Mouse (Mus musculus): ENCODE measurements around the gene Tpcn2. TPM values are rescaled to one million over a fixed set of nuclear protein-coding genes. Genes with fewer than 3 reads are reported as not detected.

The Tpcn2 gene
- polyA plus RNA-seq, 1 experiment from 2014 or later, result 9.1 TPM

DNA sequence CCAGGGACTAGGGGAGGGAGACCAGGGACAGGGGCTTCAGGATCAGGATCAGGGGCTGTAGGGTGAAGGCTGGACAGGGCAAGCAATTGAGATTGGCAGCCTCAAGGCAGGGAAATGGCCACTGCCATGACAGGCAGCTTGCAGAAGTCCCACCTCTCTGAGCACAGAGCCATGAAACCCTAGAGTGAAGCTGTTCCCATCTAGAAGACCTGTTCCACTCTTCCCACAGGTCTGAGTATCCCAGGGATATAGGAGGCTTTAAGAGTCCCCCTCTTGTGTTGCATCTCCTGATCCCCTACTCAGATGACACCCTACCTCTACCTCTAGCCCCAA, 17.2 kb upstream of the Tpcn2 start:
- Histone ChIP-seq H3K9me3 (ENCODE audit: control insufficient read depth, low read length) (no peaks in the 10 kb centered on the region), H3K9ac (ENCODE audit: low read depth, low read length) (no peak overlapping the region), H3K4me3 (ENCODE audit: low read length) (no peak overlapping the region), H3K36me3 (ENCODE audit: control insufficient read depth, insufficient read depth, low read length) (no peaks in the 10 kb centered on the region), H3K27me3 (replicated peaks; ENCODE audit: control insufficient read depth, insufficient read depth, low read length) (no peaks in the 10 kb centered on the region), H3K27ac (ENCODE audit: low read length) (no peak overlapping the region), H3K4me2 (ENCODE audit: low read depth, low read length) (no peak overlapping the region), H3K4me1 (ENCODE audit: control insufficient read depth, insufficient read depth, low read length) (peaks cover 38% of the 10 kb centered on the region)
- no peak for ATAC-seq

DNA sequence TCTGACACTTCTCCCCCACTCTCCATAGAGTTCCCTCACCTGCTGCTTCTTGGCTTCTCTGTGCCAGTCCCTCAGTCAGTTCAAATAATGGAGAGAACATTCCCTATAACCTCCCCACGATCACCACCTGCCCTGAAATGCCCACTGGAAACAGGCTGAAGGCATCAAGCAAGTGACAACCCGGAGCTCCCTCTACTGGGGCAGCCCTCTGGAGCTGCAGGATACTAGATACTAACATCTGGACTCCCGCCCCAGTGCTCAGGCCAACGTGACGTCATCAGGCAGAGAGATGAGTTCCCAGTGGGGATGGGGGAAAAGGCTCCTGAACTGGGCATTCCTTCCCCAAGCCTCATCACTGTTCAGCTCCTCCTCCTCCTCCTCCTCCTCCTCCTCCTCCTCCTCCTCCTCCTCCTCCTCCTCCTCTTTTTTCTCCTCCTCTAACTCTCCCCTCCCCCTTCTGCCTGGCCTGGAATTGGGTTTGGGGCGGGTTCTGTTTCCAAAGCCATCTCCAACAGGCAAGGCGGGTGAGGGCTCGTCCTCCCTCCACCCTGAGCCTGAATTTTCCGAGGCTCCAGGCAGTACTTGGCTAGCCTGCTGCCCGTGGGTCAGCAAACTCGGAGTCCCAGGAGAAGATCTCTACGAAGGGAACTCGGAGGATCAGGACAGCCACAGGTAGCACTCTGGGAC, 16.7 kb upstream of the Tpcn2 start, which contains the start of gene Mrgprf:
Gene Mrgprf, plus strand, starts transcription at position 508 of the 687 bp plus-strand sequence.
- no peak within 1 kb of the TSS for H3K4me3 ChIP-seq (ENCODE audit: low read length)
- no peak within 1 kb of the TSS for H3K27ac ChIP-seq (ENCODE audit: low read length)
- H3K9ac ChIP-seq (ENCODE audit: low read depth, low read length), result no peak within 1 kb of the TSS
- no peaks in the 10 kb centered on the region for H3K36me3 ChIP-seq (ENCODE audit: control insufficient read depth, insufficient read depth, low read length)
- ATAC-seq, result no peak
- no peaks in the 10 kb centered on the region for H3K27me3 ChIP-seq (replicated peaks; ENCODE audit: control insufficient read depth, insufficient read depth, low read length)
- peaks cover 38% of the 10 kb centered on the region for H3K4me1 ChIP-seq (ENCODE audit: control insufficient read depth, insufficient read depth, low read length)
- H3K4me2 ChIP-seq (ENCODE audit: low read depth, low read length), result no peak within 1 kb of the TSS
- 39% methylated on average over 13 of the region's 13 CpGs for WGBS
- H3K9me3 ChIP-seq (ENCODE audit: control insufficient read depth, low read length), result no peaks in the 10 kb centered on the region

DNA sequence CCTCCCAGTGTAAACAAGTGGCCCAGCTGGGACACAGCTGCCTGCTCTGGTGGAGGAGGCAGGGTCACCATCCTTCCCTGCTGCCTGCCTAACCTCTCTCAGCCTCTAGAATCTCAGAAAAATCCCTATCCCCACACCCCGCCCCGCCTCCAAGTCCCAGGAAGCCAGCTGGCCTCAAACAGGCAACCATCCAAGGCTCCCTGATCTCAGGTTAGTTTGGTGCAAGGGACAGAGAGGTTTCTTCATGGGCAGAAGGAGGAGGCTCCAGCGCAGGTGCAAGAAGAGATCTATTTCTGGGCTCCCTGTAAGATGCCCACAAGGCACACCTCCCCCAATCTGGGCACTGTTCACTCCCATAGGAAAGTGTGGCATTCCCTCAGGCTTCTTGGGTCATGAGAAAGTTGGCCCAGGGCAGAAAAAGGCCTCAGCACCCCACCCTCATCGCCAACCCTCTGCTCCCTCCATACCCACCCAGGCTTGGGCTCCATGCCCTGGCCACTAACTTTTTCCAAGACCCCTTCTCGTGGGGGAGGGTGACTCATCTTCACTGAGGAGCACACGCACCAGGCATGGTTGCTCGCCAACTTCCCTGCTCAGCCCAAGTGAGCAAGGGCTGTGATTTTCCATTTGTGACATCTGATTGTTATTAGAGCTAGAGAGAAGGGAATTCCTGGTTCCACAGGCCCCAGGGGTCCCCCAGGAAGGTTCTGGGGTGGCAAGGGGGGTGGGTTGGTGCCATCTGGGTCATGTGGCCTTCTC, 15.9 kb upstream of the Tpcn2 start:
- Histone ChIP-seq H3K4me3 (ENCODE audit: low read length) (no peak overlapping the region), H3K27ac (ENCODE audit: low read length) (no peak overlapping the region), H3K9ac (ENCODE audit: low read depth, low read length) (no peak overlapping the region), H3K4me2 (ENCODE audit: low read depth, low read length) (no peak overlapping the region), H3K9me3 (ENCODE audit: control insufficient read depth, low read length) (no peaks in the 10 kb centered on the region), H3K36me3 (ENCODE audit: control insufficient read depth, insufficient read depth, low read length) (no peaks in the 10 kb centered on the region), H3K4me1 (ENCODE audit: control insufficient read depth, insufficient read depth, low read length) (peaks cover 38% of the 10 kb centered on the region), H3K27me3 (replicated peaks; ENCODE audit: control insufficient read depth, insufficient read depth, low read length) (no peaks in the 10 kb centered on the region)
- ATAC-seq, result no peak
- WGBS, result 63% methylated on average over 7 of the region's 7 CpGs

DNA sequence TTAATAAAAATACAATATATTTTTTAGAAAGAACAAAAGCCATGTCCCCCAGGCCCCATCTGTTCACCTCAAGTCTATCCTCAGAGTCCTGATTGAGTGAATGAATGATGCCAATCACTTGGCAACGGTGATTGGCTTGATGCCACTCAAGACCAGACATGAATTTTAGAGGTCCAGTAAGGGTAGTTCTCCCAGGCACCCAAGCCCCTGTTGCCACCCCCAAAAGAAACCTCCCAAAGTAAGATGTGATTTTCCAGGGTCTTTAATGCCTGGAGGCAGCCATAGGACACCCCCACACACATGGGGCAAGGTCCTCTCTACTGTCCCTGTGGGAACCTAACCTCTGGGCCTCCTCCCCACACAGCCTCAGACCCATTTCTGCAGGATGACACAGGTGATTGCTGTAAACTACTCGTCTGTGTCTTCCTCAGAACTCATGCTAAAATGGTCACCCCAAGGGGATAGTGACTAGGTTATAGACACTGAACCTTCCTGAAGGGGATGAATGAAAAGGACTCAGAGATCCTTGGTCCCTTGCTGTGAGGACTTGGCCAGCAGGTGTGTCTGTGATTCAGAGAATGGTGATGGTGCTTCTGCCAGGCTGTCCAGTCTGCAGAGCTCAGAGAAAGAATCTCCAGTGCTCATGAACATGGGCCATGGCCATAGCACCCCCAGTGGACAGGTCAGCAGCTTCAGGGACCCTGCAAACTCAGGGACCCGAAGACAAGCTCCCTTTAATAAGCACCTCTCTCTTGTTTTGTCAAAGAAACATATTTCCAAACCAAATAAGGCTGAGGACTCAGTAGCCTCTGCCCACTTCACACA, 15.1 kb upstream of the Tpcn2 start:
- WGBS, result 62% methylated on average over 3 of the region's 3 CpGs
- Histone ChIP-seq H3K4me2 (ENCODE audit: low read depth, low read length) (no peak overlapping the region), H3K9me3 (ENCODE audit: control insufficient read depth, low read length) (no peaks in the 10 kb centered on the region), H3K9ac (ENCODE audit: low read depth, low read length) (no peak overlapping the region), H3K36me3 (ENCODE audit: control insufficient read depth, insufficient read depth, low read length) (no peaks in the 10 kb centered on the region), H3K27me3 (replicated peaks; ENCODE audit: control insufficient read depth, insufficient read depth, low read length) (no peaks in the 10 kb centered on the region), H3K27ac (ENCODE audit: low read length) (no peak overlapping the region), H3K4me1 (ENCODE audit: control insufficient read depth, insufficient read depth, low read length) (peaks cover 38% of the 10 kb centered on the region), H3K4me3 (ENCODE audit: low read length) (no peak overlapping the region)
- no peak for ATAC-seq

DNA sequence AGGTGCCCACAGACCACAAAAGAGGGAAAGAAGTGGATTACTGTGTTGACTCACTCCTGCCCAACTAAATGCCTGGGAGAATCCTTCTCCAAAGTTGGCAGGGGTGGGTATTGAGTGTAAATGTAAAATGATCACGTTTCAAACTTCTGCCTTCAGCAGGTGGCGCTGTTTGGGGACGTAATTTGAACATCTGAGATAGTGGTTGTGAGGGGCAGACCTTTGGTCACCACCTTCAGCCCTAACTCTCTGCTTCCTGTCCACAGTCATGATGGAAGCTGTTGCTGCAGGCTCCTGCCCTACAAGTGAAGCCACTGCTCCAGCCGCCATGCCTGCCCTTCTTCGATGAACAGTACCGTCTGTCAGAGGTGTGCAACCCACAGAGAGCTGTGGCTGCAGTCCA, 10.0 kb upstream of the Tpcn2 start:
- Histone ChIP-seq H3K4me1 (ENCODE audit: control insufficient read depth, insufficient read depth, low read length) (peaks cover under 1% of the 10 kb centered on the region; the same call in 1 of the 2 replicates), H3K27me3 (replicated peaks; ENCODE audit: control insufficient read depth, insufficient read depth, low read length) (no peaks in the 10 kb centered on the region), H3K27ac (ENCODE audit: low read length) (no peak overlapping the region), H3K9me3 (ENCODE audit: control insufficient read depth, low read length) (no peaks in the 10 kb centered on the region), H3K36me3 (ENCODE audit: control insufficient read depth, insufficient read depth, low read length) (no peaks in the 10 kb centered on the region), H3K4me3 (ENCODE audit: low read length) (no peak overlapping the region), H3K9ac (ENCODE audit: low read depth, low read length) (no peak overlapping the region), H3K4me2 (ENCODE audit: low read depth, low read length) (no peak overlapping the region)
- no peak for ATAC-seq
- 40% methylated on average over 6 of the region's 6 CpGs for WGBS

DNA sequence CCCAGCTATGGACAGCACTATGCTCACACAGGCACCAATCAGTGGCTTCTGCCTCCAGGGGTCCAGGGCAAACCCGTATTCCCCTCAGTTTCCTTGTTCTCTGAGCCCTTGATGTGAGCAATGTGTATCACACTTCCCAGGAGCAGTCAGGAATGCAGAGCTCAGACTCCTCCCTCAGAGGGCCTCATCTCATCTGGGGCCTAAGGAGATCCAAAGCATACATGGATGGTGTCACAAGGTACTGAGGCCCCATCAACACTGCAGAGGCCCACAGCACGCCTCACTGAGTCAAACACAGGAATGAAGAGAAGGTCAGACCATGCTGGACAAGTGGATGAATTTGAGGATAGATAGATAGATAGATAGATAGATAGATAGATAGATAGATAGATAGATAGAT, 8.9 kb upstream of the Tpcn2 start:
- ATAC-seq, result peak; percentile 74
- WGBS, result 51% methylated on average over 2 of the region's 2 CpGs

DNA sequence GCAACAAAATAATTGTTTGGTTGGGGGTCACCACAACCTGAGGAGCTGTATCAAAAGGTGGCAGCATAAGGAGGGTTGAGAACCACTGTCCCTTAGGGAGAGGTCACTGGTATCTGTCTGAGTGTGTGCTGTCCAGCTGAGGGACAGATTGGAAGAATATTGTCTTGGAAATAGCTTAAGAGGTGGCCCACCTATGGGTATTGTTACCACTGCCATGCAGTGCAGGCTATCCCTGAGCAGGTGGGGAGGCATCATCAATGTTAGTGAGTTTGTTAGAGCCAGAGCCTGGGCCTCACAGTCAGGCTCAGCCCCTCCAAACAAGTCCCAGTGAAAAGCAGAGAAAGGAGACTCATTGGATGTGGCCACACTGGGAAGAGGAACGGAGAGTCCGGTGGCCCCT, 8.0 kb upstream of the Tpcn2 start:
- H3K4me2 ChIP-seq (ENCODE audit: low read depth, low read length), result no peak overlapping the region
- peaks cover 3% of the 10 kb centered on the region; the same call in 1 of the 2 replicates for H3K4me1 ChIP-seq (ENCODE audit: control insufficient read depth, insufficient read depth, low read length)
- no peak overlapping the region for H3K9ac ChIP-seq (ENCODE audit: low read depth, low read length)
- 93% methylated on average over 2 of the region's 2 CpGs for WGBS
- no peak overlapping the region for H3K27ac ChIP-seq (ENCODE audit: low read length)
- no peak for ATAC-seq
- H3K4me3 ChIP-seq (ENCODE audit: low read length), result no peak overlapping the region
- H3K36me3 ChIP-seq (ENCODE audit: control insufficient read depth, insufficient read depth, low read length), result no peaks in the 10 kb centered on the region
- H3K27me3 ChIP-seq (replicated peaks; ENCODE audit: control insufficient read depth, insufficient read depth, low read length), result no peaks in the 10 kb centered on the region
- no peaks in the 10 kb centered on the region for H3K9me3 ChIP-seq (ENCODE audit: control insufficient read depth, low read length)

More for the DNA sequence above, 8.9 kb upstream of the Tpcn2 start:
- Histone ChIP-seq H3K9me3 (ENCODE audit: control insufficient read depth, low read length) (no peaks in the 10 kb centered on the region), H3K36me3 (ENCODE audit: control insufficient read depth, insufficient read depth, low read length) (no peaks in the 10 kb centered on the region), H3K27me3 (replicated peaks; ENCODE audit: control insufficient read depth, insufficient read depth, low read length) (no peaks in the 10 kb centered on the region), H3K9ac (ENCODE audit: low read depth, low read length) (no peak overlapping the region), H3K4me3 (ENCODE audit: low read length) (no peak overlapping the region), H3K4me1 (ENCODE audit: control insufficient read depth, insufficient read depth, low read length) (no peaks in the 10 kb centered on the region), H3K4me2 (ENCODE audit: low read depth, low read length) (no peak overlapping the region), H3K27ac (ENCODE audit: low read length) (no peak overlapping the region)

DNA sequence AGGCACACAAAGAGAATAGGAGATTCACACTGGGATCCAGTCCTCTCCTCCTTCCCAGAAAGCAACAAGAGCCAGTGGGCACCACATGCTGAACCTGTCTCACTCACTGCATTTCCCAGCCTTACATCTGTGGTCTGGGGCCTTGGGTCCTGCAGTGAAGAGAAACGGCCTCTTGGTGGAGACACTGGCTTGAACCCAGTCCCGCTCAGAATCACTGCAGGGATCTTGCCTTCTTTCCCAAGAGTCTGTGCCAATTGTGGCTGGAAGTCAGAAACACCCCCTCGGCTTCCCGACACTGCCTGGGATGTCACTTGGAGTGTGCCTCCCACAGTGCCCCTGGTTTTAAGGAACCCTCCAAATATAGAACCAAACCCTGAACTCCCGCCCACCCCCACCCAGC, 5.5 kb upstream of the Tpcn2 start:
- Histone ChIP-seq H3K4me1 (ENCODE audit: control insufficient read depth, insufficient read depth, low read length) (peaks cover 7% of the 10 kb centered on the region; the same call in 1 of the 2 replicates), H3K4me2 (ENCODE audit: low read depth, low read length) (no peak overlapping the region), H3K4me3 (ENCODE audit: low read length) (no peak overlapping the region), H3K9ac (ENCODE audit: low read depth, low read length) (no peak overlapping the region), H3K27me3 (replicated peaks; ENCODE audit: control insufficient read depth, insufficient read depth, low read length) (no peaks in the 10 kb centered on the region), H3K36me3 (ENCODE audit: control insufficient read depth, insufficient read depth, low read length) (no peaks in the 10 kb centered on the region), H3K9me3 (ENCODE audit: control insufficient read depth, low read length) (no peaks in the 10 kb centered on the region), H3K27ac (ENCODE audit: low read length) (no peak overlapping the region)
- 29% methylated on average over 5 of the region's 5 CpGs for WGBS
- no peak for ATAC-seq

DNA sequence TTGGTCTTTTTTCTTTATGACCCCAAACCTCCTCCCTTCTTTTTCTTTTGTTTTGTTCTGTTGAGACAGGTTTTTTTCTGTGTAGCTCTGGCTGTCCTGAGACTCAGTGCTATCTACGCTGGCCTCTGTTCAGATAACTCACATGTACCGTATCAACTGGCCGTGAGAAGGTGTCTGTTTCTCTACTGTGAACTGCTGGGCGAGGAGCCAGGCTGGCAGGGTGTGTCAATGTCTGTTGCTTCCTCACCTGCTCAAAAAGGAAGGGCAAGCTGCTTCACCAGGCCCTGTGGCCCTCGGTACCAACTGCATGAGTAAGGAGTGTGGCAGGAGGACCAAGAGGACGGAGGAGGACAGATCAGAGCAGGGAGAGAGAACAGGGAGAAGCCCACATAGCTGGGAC, 3.6 kb upstream of the Tpcn2 start:
- H3K36me3 ChIP-seq (ENCODE audit: control insufficient read depth, insufficient read depth, low read length), result no peaks in the 10 kb centered on the region
- no peaks in the 10 kb centered on the region for H3K9me3 ChIP-seq (ENCODE audit: control insufficient read depth, low read length)
- 0 out of 2 replicates have a peak overlapping the region, but pooled peaks have one; percentile 15 for H3K27ac ChIP-seq (ENCODE audit: low read length)
- WGBS, result 67% methylated on average over 6 of the region's 6 CpGs
- H3K4me1 ChIP-seq (ENCODE audit: control insufficient read depth, insufficient read depth, low read length), result peaks cover 17% of the 10 kb centered on the region
- no peak overlapping the region for H3K4me3 ChIP-seq (ENCODE audit: low read length)
- no peak for ATAC-seq
- H3K27me3 ChIP-seq (replicated peaks; ENCODE audit: control insufficient read depth, insufficient read depth, low read length), result no peaks in the 10 kb centered on the region
- H3K9ac ChIP-seq (ENCODE audit: low read depth, low read length), result no peak overlapping the region
- H3K4me2 ChIP-seq (ENCODE audit: low read depth, low read length), result no peak overlapping the region
